Mouse (Mus musculus) liver, postnatal 0 days (tissue): ENCODE measurements at regions not wholly inside any gene's neighbourhood (a gene's known extent, or its start where the extent isn't known, plus 50 kb on each side); places are given as distances from the start of the nearest gene placed in this dataset.

Source experiments
- CTCF ChIP-seq: sonication (generic); IDR thresholded peaks from 2 replicates; pipeline ENCODE4 v1.5.1; 2016; ENCODE audit warnings: antibody characterized with exemption, low read depth
- EP300 ChIP-seq: IDR thresholded peaks from 2 replicates; pipeline ENCODE4 v1.6.1; 2016; ENCODE audit warnings: antibody characterized with exemption, low read depth, mild to moderate bottlenecking

- TF ChIP-seq CTCF (no peak), EP300 (no peak)
These were observed 333.4 kb downstream of the Fat4 start for GRCm38 (mm10) chr3:39220011-39220706.
